Mouse (Mus musculus): ENCODE measurements around the gene Zscan4d. TPM values are rescaled to one million over a fixed set of nuclear protein-coding genes. Genes with fewer than 3 reads are reported as not detected.

The Zscan4d gene
- not detected for polyA plus RNA-seq (2017; shearing (Covaris generic))

GRCm38 (mm10) chr7:11166059-11166458 is at the start of gene Zscan4d:
Gene Zscan4d (minus strand): TSS chr7:11166159.

Other genes with a start within 250 kb of the Zscan4d start
- gene Zscan4c, start 160.4 kb downstream of the Zscan4d start, polyA plus RNA-seq (2017; shearing (Covaris generic)): not detected
- gene Zscan4-ps1, start 96.5 kb downstream of the Zscan4d start, polyA plus RNA-seq (2017; shearing (Covaris generic)): not detected
- gene Zscan4e, start 144.5 kb upstream of the Zscan4d start, polyA plus RNA-seq (2017; shearing (Covaris generic)): not detected
- not detected for gene Zscan4f, start 231.8 kb upstream of the Zscan4d start, polyA plus RNA-seq (2017; shearing (Covaris generic))